ENCODE assay signal across 8 mouse cellular contexts in the genomic region with DNA sequence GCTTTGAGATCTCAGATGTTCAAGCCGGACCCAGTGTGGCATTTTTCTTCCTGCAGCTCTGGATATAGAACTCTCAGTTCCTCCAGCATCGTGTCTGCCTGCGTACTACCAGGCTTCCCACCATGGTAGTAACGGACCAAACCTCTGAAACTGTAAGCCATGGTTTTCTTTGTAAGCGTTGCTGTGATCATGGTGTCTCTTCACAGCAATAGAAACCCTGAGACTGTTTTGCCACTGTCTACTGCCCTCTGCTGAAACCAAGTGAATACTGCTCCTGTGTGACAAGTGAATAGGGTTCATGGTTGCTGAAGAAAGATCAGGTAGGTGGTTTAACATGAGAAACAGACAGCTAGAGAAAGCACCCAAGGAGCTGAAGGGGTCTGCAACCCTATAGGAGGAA. TPM values are rescaled to one million over a fixed set of nuclear protein-coding genes. Genes with fewer than 3 reads are reported as not detected.
DNase-seq lines count a peak whose midpoint lies in the region; ATAC-seq lines count a peak whose summit lies in the region.

No protein-coding gene starts in this region.

- no peak overlapping the region for H3K4me2 ChIP-seq in liver, embryonic 11.5 days

- no peaks in the 10 kb centered on the region for H3K9me3 ChIP-seq in liver, embryonic 11.5 days (ENCODE audit: control insufficient read depth, low read length)

- H3K36me3 ChIP-seq in liver, embryonic 11.5 days (ENCODE audit: control insufficient read depth, insufficient read depth, low read length): no peaks in the 10 kb centered on the region

- H3K9ac ChIP-seq in liver, embryonic 11.5 days (ENCODE audit: low read depth, low read length): no peak overlapping the region

- no peaks in the 10 kb centered on the region for H3K4me1 ChIP-seq in liver, embryonic 11.5 days (replicated peaks; ENCODE audit: control insufficient read depth, insufficient read depth, low read length)

- no peak overlapping the region for H3K4me3 ChIP-seq in liver, embryonic 11.5 days (ENCODE audit: low read depth, low read length)

- H3K27me3 ChIP-seq in liver, embryonic 11.5 days (replicated peaks; ENCODE audit: control insufficient read depth, insufficient read depth, low read length): no peaks in the 10 kb centered on the region

- ATAC-seq in CD4-positive, CD25-positive, alpha-beta regulatory T cell, adult 4 months: no peak
- no peak for ATAC-seq in liver, embryonic 11.5 days (replicated peaks; ENCODE audit: low FRiP score)
- ATAC-seq in megakaryocyte progenitor cell, adult 5-6 weeks (replicated peaks; ENCODE audit: poor library complexity): peak; percentile 84
- ATAC-seq in erythroid progenitor cell, adult 5-6 weeks (replicated peaks; ENCODE audit: low FRiP score, poor library complexity, severe bottlenecking): no peak

- DNase-seq in CD4-positive, CD25-positive, alpha-beta regulatory T cell, adult 2 months (ENCODE audit: low read depth, low spot score): peak; percentile 36
- peak; percentile 19 for DNase-seq in liver
- DNase-seq in liver, embryonic 11.5 days (ENCODE audit: low spot score): no peak
- DNase-seq in c-Kit-positive CD71-positive TER-119-negative erythroid progenitor cells, embryonic 14.5 days (ENCODE audit: low read depth): peak; percentile 34
- DNase-seq in kidney, postnatal 10 days: peak; percentile 55

- no peak overlapping the region for H3K27ac ChIP-seq in liver, embryonic 11.5 days (ENCODE audit: low read depth, low read length)

- 55% methylated on average over 5 of the region's 5 CpGs for WGBS in liver, embryonic 11.5 days

RNA-seq across cellular contexts. Expression of a gene that starts 16.2 kb away (rescaled TPM):
- polyA plus RNA-seq in CD4-positive, CD25-positive, alpha-beta regulatory T cell, adult 4 months (2017; shearing (Covaris generic)): 1 to 10 TPM in 1 of 2 experiments, not detected in 1; 1.1 TPM
- polyA plus RNA-seq in liver, embryonic 11.5 days (2014; fragmentation: Nextera tagmentation; extraction: Ambion mirVana): 1.8 and 2.0 TPM in 2 replicates
- total RNA-seq in megakaryocyte progenitor cell, adult 5-6 weeks (2015): 142 and 144 TPM in 2 replicates
- 99.9 and 118 TPM in 2 replicates for total RNA-seq in megakaryocyte progenitor cell, adult 5-6 weeks (2017)
- total RNA-seq in erythroid progenitor cell, adult 5-6 weeks (2015; ENCODE audit: low replicate concordance): 29.2 and 34.8 TPM in 2 replicates
- total RNA-seq in erythroid progenitor cell, adult 5-6 weeks (2017; ENCODE audit: low replicate concordance): 5.0 and 32.1 TPM in 2 replicates

RNA-seq across cellular contexts. Expression of a gene that starts 26.2 kb away (rescaled TPM):
- under 1 TPM in 1 of 2 experiments, not detected in 1; 0.26 TPM for polyA plus RNA-seq in CD4-positive, CD25-positive, alpha-beta regulatory T cell, adult 4 months (2017; shearing (Covaris generic))
- polyA plus RNA-seq in liver, embryonic 11.5 days (2014; fragmentation: Nextera tagmentation; extraction: Ambion mirVana): 1.5 and 2.4 TPM in 2 replicates
- 5.4 and 10.5 TPM in 2 replicates for total RNA-seq in megakaryocyte progenitor cell, adult 5-6 weeks (2015)
- 7.7 and 8.0 TPM in 2 replicates for total RNA-seq in megakaryocyte progenitor cell, adult 5-6 weeks (2017)
- total RNA-seq in erythroid progenitor cell, adult 5-6 weeks (2015; ENCODE audit: low replicate concordance): 12.2 and 20.2 TPM in 2 replicates
- total RNA-seq in erythroid progenitor cell, adult 5-6 weeks (2017; ENCODE audit: low replicate concordance): 7.3 and 7.6 TPM in 2 replicates
